Mouse (Mus musculus): ENCODE results near the gene Prmt7.

Prmt7 gene

DNA sequence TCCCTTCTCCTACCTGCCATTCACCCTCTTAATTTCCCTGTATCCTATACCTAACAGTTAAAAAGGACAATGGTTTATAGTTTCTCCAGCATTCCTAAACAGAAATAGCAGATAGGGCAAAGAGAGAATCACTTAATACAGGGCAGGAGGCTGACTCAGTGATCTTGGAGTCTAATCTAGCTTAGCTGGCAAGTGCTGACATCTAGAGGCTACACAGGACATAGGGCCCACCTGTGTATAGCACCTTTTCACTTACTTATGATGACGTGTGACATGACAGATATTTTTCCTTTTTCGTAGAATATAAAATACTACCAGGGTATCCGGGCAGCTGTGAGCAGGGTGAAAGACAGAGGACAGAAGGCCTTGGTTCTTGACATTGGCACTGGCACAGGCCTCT is 8.9 kb downstream of the Prmt7 start:
- no peak for DNase-seq (ENCODE audit: low read depth)

DNA sequence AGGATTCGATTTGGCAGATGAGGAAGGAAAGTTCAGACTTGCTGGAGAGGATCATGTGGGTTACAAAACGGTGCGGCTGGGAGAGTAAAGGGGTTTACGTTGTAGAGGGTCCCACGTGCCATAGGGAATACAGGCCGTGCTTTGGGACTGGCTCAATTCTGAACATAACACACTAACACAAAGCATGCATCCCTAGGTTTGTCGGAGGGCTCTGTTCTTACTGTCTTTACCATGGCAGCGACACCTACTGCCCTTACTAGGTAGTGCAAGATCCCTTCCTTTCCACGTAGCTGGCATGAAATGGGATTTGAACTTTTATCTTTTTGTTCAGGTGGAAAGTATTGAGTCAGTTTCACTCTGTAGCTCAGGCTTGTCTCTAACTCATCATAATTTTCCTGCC is 15.9 kb downstream of the Prmt7 start:
- peak; percentile 65 for DNase-seq (ENCODE audit: low read depth)

DNA sequence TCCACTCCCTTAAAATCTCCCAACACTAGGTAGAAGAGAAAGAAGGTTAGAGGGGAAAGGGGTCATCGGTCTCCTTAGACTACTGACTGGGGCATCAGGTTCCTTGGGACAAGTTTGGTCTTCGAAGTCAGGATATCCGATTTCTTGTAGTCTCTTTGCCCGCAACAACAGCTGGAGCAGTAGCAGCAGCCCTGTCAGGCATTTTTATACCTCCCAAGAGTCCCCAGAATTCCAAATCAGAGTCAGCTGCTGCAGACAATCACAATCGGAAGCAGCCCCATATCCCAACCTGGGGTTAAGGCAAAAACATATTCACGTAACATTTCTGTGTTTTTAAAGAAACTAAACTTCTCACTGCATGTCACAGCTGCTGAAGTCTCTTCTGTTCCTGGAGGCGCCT is 20.8 kb downstream of the Prmt7 start:
- no peak for DNase-seq (ENCODE audit: low read depth)

DNA sequence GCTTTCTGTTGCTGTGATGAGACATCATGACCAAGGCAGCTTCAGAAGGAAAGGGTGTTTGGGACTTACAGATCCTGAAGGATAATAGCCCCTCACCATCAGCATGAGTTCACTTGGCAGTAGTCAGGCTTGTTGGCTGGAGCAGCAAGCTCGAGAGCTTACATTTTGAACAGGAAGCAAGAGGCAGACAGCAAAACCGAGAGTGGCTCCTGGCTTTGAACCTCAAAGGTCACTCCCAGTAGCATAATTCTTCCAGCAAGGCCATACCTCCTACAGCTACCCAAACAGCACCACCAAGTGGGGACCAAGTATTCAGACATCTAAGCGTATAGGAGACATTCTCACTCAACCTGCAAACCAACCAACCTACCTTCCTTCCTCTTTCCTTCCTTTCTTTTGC is 22.0 kb downstream of the Prmt7 start:
- DNase-seq (ENCODE audit: low read depth): peak; percentile 38

DNA sequence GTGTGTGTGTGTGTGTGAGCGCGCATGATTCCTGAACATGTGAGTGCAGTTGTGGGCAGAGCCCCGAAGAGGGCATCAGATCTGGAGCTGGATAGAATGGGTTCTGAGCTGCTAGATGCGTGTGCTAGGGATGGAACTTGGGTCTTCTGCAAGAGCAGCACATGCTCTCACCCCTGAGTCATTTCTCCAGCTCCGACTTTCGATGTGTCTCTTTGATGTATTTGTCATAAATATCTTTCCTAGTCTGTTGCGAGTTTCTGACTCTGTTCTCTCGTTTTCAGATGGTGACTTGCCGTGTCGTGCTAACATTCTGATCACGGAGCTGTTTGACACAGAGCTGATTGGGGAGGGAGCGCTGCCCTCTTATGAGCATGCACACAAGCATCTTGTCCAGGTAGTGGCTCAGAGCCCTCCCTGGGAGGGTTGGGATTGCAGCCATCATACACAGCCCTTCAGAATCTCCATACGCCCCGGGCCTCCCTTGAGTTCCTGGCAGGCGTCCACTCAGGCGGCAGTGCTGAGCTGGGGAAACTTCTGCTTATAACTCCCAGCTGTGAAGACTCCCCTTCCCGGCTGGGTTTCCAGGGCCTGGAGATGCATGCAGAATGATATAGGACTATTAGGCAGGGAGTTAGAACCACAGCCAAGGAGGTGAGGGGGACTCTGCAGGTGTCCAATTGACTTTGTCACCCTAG is 24.0 kb downstream of the Prmt7 start:
- no peak for DNase-seq (ENCODE audit: low read depth)

DNA sequence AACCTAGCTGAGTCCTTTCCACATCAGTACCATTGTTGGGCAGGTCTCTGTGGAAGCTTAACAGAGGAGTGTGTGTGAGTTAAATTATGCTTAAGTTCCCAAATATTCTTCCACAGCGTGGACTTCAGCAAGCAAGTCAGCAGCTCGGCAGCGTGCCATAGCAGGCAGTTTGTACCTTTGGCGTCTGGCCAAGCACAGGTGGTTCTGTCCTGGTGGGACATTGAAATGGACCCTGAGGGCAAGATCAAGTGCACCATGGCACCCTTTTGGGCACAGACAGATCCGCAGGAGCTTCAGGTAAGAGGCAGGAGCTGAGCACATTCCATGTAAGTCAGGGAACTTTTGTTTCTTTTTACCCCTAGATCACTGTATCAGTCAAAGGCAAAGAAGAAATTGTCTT is 26.4 kb downstream of the Prmt7 start:
- DNase-seq (ENCODE audit: low read depth): no peak

DNA sequence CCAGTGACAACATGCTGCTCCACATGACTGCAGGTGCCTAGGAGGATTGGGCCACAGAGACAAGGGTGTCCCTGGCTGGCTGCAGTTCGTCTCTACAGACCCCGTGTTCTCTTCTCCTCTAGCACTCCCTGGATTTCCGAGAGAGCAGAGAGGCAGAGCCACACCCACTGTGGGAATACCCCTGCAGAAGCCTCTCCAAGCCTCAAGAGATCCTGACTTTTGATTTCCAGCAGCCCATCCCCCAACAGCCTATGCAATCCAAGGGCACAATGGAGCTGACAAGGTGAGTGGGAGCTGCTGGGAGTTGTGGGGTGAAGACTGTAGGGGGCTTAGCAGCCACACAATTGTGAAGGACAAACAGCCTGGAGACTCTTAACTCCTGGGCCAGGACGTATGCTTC is 39.5 kb downstream of the Prmt7 start:
- no peak for DNase-seq (ENCODE audit: low read depth)

DNA sequence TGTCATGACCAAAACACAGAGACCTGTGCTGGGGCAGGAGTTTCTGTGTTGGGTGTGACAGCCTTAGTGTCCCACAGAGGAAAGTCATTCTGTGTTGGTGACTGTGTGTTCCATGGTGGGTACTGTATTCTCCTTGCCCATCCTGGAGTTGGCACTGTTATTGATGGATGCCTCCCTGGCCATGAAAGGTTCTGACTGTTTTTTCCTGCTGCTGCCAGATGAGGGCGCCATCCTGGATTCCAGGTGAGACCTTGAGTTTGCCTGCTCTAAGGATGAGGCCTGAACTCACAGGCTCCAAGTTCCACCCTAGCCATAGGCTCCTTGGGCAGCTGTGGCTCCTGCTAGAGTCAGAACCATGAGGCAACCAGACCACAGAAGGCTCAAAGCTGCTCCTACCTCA is 47.4 kb downstream of the Prmt7 start:
- DNase-seq (ENCODE audit: low read depth): peak; percentile 16

DNA sequence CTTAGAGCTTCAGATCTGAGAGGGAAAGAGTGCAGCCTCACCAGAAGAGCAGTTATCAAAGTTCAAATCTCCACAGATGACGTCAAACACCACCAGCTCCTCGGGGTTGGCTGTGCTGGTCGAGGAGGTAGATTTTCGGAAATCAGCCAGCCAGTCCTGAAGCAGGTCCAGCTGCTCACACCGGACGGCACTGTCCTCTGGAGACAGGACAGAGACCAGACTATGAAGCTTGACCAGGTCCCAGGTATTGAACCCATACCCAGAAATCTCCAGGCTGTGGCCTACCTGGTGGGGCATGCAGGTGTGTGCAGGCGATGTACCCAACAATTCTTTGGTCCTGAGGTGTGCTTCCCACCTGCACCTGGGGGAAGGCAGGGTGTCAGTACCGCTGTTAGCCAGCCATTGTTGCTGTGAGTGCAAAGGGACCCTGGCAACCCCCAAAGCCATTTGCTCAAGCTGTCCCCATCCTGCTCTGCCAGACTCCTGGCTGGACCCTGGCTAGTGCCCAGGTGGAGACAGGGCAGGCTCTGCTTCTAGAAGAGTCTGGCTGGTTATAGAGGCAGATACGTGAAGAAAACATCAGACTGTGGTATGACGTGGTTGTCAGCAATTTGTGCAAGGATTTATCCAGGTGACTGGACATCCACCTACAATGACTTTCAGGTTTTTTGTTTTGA is 49.0 kb downstream of the Prmt7 start:
- DNase-seq (ENCODE audit: low read depth): no peak

DNA sequence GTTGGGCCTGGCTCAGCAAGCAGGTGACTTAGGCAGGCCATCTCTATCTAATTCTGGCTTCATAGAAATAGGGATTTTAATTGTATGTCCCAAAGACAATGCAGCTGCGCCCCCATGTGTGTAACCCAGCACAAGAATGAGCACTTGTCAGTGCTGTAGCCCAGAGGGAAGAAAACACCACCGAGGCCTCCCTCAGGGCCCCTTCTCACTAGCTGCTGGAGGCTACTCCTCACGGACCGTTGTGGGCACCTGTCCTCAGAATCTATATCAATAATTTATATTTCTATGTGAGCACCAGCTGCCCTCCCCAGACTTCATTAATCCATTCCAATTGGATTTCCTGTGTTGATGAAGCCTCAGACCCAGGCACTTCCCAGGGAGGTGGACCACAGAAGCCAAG is 50.2 kb downstream of the Prmt7 start:
- no peak for DNase-seq (ENCODE audit: low read depth)

DNA sequence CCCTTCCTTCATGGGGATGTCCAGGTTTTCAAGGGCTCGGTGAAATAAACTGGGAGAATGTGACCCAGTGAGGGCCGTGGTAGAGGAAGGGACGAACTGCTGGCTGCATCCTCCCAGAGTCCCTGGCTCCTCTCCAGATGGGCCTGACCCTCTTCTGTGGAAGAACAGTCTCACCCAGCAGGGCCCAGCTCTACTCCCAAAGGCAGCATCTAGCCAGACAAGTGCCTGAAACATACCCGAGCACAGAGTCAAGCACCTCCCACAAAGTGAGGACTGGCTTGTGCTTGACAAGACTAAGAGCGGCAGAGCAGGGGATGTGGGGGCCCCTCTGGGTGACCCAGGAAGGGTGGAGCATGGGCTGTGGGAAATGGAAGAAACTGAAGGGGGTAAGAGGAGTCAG is 51.6 kb downstream of the Prmt7 start:
- no peak for DNase-seq (ENCODE audit: low read depth)

DNA sequence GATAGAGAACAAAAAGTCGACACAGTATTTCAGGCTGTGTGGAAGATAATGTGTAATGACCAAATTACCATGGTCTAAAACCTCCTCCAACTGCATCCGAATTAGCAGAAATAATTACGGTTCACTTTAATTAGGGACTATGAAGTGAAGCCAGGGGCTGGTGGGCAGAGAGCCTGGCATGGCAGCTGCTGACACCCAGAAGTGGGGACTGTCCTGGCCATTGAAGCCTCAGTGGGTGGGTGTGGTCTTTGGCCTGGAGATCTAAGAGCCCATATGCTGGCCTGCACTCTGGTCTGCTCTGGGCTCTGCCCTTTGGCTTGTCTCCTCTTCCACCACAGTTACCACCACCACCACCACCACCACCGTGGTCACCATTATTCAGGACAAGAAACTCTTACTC is 53.2 kb downstream of the Prmt7 start:
- DNase-seq (ENCODE audit: low read depth): no peak

DNA sequence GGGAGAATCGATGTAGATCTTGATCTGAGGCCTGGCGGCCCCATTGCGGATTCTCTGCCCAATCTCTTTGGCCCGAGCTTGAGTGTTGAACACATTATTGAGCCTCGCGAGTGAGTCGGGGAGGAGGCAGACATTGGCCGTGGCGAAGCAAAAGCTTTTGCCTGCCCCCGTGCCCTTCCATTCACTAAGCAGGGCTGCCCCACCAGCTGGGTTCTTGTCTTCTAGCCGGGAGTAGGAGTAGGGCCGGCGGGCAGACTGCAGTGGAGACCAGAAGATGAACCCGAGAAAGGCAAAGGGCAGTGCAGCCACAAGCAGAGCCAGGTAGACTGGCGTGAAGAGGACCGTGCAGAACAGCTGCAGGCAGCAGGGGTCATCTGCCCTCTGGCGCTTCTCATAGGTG is 54.7 kb downstream of the Prmt7 start:
- DNase-seq (ENCODE audit: low read depth): no peak

DNA sequence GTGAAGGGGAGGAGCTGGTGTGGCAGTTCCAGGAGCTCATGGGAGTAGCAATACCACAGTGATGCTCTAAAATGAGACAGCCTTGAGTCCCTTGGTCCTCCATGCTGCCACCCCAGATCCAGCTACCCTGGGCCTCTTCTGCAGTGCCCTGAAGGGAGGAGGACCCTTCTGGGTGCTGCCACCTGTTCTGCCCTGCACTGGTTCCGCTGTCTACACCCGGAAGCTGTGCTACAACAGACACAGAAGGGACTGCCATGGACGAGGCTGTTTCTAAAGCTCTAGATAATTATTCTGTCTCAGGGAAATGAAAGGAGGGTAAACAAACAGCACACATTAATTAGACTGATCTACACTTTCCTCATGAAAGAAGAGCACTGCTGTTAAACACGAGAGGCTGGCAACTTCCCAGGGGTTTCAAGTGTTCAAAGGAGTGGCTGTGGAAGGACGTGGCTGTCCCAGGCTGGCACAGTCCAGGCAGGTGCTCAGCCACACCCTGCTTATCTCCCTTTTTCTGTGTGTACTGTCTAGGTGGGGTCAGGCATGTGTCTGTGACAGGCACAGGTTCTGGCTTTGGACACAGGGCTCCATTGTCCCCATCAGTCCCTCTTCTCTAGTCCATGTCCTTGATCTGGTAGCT is 58.1 kb downstream of the Prmt7 start:
- no peak for DNase-seq (ENCODE audit: low read depth)

DNA sequence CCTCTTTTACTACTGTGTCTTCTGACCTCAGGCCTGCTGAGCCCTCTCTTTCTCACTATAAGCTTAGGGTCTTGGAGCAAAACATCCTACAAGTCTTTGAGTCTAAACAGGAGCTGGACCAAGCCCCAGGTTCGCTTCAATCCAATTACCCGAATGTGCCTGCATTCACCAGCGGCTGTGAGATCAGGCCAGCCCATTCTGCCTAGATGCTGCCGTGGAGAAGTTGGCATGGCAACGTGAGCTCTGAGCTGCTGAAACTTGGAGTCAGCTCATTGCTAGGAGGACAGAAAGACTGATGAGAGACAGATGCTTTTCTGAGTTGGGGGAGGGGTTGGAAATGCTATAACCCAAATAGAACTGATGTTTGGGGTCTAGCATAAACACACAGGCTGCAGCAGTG is 60.1 kb downstream of the Prmt7 start:
- no peak for DNase-seq (ENCODE audit: low read depth)

DNA sequence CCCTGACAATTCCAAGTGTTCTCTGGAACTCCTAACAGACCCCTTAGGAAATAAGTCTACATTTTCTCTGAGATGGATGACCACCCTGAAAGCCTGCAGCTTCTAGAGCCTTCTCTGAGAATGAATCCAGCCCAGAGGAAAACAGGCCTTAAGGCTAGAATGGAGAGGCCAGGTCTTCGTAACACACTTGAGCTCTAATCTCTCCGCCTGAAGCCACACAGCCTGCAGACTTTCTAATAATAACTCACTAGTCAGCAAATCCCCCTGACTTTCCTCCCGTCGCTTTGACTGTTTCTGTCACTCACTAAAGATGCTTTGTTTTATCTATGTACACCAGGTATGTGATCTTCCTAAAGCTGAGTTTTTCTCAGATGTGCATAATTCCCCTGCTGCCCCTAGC is 60.6 kb downstream of the Prmt7 start:
- no peak for DNase-seq (ENCODE audit: low read depth)

DNA sequence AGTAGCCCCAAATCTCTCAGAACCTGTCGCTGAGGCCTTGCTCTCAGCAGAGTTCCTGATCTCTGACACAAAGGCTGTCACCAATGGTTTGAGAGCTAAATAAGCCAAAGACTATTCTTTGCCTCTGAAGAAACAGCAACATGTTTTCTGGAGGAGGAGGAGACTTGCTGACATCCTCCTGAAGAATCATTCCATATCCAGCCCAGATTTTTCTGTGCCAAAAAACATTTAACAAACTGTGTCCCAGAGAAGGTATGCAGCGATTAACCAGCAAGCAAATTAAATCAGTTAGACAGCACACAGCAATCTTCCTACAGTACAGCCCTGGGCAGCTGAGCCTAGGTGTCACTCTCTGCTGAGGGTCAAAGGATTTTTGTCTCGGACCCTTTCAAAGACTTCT is 62.7 kb downstream of the Prmt7 start:
- no peak for DNase-seq (ENCODE audit: low read depth)

DNA sequence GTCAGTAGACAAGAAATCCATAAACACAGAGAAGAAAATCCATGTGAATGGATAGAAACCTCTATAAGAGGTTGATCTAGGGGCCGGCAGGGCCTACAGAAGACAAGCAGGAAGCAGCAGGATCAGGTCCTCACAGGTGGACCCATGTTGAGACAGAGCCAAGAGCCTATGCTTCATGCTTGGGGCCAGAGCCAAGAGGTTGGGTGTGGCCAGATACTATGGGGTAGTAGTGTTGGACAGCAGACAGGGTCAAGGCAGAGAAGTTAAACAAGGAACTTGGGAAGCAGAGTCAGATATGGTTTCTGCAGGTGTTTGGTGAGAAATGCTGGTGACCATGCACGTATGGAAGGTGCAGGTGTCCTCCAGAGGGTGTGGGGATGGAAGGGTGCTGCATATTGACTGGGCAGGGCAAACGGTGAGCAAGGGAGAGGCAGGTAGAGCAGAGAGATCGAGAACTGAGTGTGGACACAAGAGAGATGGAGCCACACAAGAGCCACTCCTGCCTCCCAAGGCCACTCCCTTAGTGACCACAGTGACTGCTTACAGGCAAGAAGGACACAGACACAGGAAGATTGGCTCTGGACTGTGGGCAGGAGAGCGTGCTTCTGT is 66.1 kb downstream of the Prmt7 start:
- no peak for DNase-seq (ENCODE audit: low read depth)

DNA sequence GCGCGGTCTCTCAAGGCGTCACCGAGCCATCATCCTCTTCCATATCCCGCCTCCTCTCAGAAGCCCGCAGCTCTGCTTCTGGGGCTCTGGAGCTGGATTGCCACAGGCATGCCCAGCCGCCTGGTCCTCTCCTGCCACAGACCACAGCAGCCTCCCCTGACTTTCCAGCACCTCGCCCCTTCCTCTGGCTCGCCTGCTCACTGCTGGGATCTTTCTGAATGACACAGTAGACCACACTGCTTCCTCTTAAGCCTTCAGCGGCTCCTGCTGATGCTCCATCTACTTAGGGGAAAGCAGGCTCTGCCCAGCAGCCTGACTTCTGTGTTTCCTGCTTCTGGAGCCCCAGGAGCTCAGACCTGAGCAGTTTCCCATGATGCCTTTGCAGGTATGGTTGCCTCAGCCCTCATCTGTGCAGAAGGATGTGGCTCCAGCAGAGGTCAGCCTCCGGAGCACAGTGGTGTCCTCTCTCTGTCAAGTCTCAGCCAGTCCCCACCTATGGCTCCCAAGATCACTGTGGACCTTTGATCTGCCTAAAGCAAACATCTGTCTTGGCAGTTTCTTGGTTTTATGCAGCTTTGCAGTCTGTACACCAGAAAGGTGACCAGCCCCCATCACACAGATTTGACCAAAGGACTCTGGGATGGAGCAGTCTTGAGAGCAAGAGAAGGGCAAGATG is 67.8 kb downstream of the Prmt7 start:
- no peak for DNase-seq (ENCODE audit: low read depth)

DNA sequence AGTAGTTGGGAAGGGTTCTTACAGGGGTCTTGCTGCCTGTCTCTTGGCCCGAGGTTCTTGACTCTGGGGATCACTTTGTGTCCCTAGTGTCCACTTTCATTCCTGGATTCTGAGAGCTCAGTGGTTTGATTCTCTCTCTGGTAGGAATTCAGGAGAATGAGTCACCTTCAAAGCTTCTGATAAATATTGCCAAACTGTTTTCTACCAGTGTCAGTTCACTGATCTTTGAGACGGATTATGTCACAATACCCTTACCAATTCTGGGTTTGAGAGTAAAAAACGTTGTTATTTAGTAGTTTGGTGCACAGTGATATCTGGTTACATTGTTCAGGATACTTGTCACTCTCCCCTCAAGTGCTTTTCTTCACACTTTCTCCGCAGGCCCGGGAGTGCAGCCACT is 69.4 kb downstream of the Prmt7 start:
- DNase-seq (ENCODE audit: low read depth): peak; percentile 33

DNA sequence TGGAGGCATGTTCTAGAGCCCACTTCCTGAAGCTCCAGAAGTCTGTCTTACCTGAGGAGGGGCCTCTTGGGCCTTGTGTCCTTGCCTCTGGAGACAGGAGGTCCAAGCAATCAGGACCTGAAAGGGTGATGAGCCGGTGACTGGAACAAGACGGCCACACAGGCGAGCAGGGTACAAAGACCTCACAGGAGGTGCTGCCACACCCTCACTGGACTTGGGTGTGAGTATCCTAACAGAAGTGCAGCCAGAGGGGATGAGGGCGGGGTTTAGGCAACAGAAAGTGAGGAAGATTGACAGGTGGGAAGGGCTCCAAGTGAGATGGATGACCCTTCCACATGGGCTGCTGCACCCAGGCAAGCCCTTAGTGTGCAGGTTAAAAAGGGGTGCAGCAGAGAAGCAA is 70.1 kb downstream of the Prmt7 start:
- DNase-seq (ENCODE audit: low read depth): no peak

DNA sequence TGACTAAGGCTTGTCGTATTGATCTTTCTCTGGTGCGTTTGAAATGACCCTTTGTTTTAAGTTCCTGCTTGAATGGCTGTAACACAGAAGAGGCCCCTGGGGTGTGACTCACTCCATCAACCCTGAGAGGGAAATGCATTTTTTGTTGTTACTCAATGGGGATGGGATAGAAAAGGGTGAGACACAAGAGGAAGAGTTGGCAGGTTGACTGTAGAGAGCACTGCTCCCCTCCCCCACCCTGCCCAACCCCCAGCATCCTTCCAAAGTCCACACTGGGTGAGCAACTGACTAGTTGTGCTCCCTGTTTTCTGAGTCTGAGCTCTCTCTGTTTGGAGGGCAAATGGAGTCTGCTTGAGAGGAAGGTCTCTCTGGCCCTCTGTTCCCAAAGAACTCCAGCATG is 76.7 kb downstream of the Prmt7 start:
- DNase-seq (ENCODE audit: low read depth): peak; percentile 21

DNA sequence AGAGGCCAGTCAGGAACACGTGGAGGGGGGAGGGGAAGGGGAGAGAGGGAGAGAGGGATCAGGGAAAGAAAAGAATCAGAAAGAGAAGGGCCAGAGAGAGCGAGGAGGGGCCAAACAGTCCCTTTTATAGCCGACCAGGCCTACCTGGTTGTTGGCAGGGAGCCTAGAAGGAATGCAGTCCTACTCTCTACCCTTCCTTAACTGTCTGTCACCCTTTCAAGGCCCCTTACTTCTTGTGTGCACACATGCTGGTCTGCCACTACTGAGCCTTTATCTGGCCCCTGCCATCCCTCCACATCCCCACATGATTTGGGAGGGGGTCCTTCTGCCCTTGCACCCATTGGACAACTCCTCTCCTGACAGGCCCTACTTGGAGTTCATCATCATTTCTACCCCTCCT is 78.0 kb downstream of the Prmt7 start:
- DNase-seq (ENCODE audit: low read depth): no peak
